Mouse (Mus musculus): ENCODE measurements at regions not wholly inside any gene's neighbourhood (a gene's known extent, or its start where the extent isn't known, plus 50 kb on each side); places are given as distances from the start of the nearest gene placed in this dataset.
A peak's percentile ranks its signal among the peaks of the same experiment; 100 is the strongest.

GRCm38 (mm10) chr11:39733434-39734076 is 961.4 kb downstream of the Mat2b start:
- Histone ChIP-seq H3K9me3 (ENCODE audit: control insufficient read depth, low read length) (no peaks in the 10 kb centered on the region), H3K27ac (ENCODE audit: low read depth, low read length) (no peak overlapping the region), H3K4me1 (ENCODE audit: control insufficient read depth, insufficient read depth, low read length) (no peaks in the 10 kb centered on the region), H3K9ac (replicated peaks; ENCODE audit: low read depth, low read length) (no peak overlapping the region), H3K4me3 (ENCODE audit: low read depth, low read length) (no peak overlapping the region), H3K36me3 (ENCODE audit: control insufficient read depth, insufficient read depth, low read length) (no peaks in the 10 kb centered on the region), H3K27me3 (ENCODE audit: control insufficient read depth, insufficient read depth, low read length) (no peaks in the 10 kb centered on the region), H3K4me2 (ENCODE audit: low read depth, low read length) (no peak overlapping the region)
- no peak for ATAC-seq (ENCODE audit: low read depth)
- 85% methylated on average over 15 of the region's 15 CpGs for WGBS

GRCm38 (mm10) chr11:39723621-39724020 is 971.4 kb downstream of the Mat2b start:
- no peak overlapping the region for H3K4me3 ChIP-seq (ENCODE audit: low read depth, low read length)
- no peaks in the 10 kb centered on the region for H3K9me3 ChIP-seq (ENCODE audit: control insufficient read depth, low read length)
- no peak overlapping the region for H3K27ac ChIP-seq (ENCODE audit: low read depth, low read length)
- no peaks in the 10 kb centered on the region for H3K27me3 ChIP-seq (ENCODE audit: control insufficient read depth, insufficient read depth, low read length)
- no peak overlapping the region for H3K4me2 ChIP-seq (ENCODE audit: low read depth, low read length)
- H3K4me1 ChIP-seq (ENCODE audit: control insufficient read depth, insufficient read depth, low read length): no peaks in the 10 kb centered on the region
- no peak for ATAC-seq (ENCODE audit: low read depth)
- H3K36me3 ChIP-seq (ENCODE audit: control insufficient read depth, insufficient read depth, low read length): no peaks in the 10 kb centered on the region
- H3K9ac ChIP-seq (replicated peaks; ENCODE audit: low read depth, low read length): no peak overlapping the region

GRCm38 (mm10) chr11:39678521-39678920 is 1016.5 kb downstream of the Mat2b start:
- no peaks in the 10 kb centered on the region for H3K27me3 ChIP-seq (ENCODE audit: control insufficient read depth, insufficient read depth, low read length)
- H3K4me3 ChIP-seq (ENCODE audit: low read depth, low read length): no peak overlapping the region
- 80% methylated on average over 2 of the region's 2 CpGs for WGBS
- no peak overlapping the region for H3K9ac ChIP-seq (replicated peaks; ENCODE audit: low read depth, low read length)
- no peak for ATAC-seq (ENCODE audit: low read depth)
- H3K4me2 ChIP-seq (ENCODE audit: low read depth, low read length): no peak overlapping the region
- H3K27ac ChIP-seq (ENCODE audit: low read depth, low read length): no peak overlapping the region
- H3K36me3 ChIP-seq (ENCODE audit: control insufficient read depth, insufficient read depth, low read length): no peaks in the 10 kb centered on the region
- H3K4me1 ChIP-seq (ENCODE audit: control insufficient read depth, insufficient read depth, low read length): no peaks in the 10 kb centered on the region
- no peaks in the 10 kb centered on the region for H3K9me3 ChIP-seq (ENCODE audit: control insufficient read depth, low read length)

- Histone ChIP-seq H3K36me3 (ENCODE audit: control insufficient read depth, insufficient read depth, low read length) (no peaks in the 10 kb centered on the region), H3K4me3 (ENCODE audit: low read depth, low read length) (no peak overlapping the region), H3K4me1 (ENCODE audit: control insufficient read depth, insufficient read depth, low read length) (no peaks in the 10 kb centered on the region), H3K9me3 (ENCODE audit: control insufficient read depth, low read length) (no peaks in the 10 kb centered on the region), H3K4me2 (ENCODE audit: low read depth, low read length) (no peak overlapping the region), H3K27me3 (ENCODE audit: control insufficient read depth, insufficient read depth, low read length) (no peaks in the 10 kb centered on the region), H3K9ac (replicated peaks; ENCODE audit: low read depth, low read length) (no peak overlapping the region), H3K27ac (ENCODE audit: low read depth, low read length) (no peak overlapping the region)
- ATAC-seq (ENCODE audit: low read depth): peak; percentile 70; the same call in 1 of the 2 replicates
- WGBS: 31% methylated on average over 5 of the region's 5 CpGs
Measured at GRCm38 (mm10) chr11:39653595-39653994, 1041.4 kb downstream of the Mat2b start.

- no peaks in the 10 kb centered on the region for H3K9me3 ChIP-seq (ENCODE audit: control insufficient read depth, low read length)
- no peaks in the 10 kb centered on the region for H3K36me3 ChIP-seq (ENCODE audit: control insufficient read depth, insufficient read depth, low read length)
- no peak overlapping the region for H3K27ac ChIP-seq (ENCODE audit: low read depth, low read length)
- WGBS: 89% methylated on average over 1 of the region's 1 CpGs
- ATAC-seq (ENCODE audit: low read depth): no peak
- H3K4me1 ChIP-seq (ENCODE audit: control insufficient read depth, insufficient read depth, low read length): no peaks in the 10 kb centered on the region
- no peak overlapping the region for H3K4me3 ChIP-seq (ENCODE audit: low read depth, low read length)
- no peaks in the 10 kb centered on the region for H3K27me3 ChIP-seq (ENCODE audit: control insufficient read depth, insufficient read depth, low read length)
- no peak overlapping the region for H3K4me2 ChIP-seq (ENCODE audit: low read depth, low read length)
- H3K9ac ChIP-seq (replicated peaks; ENCODE audit: low read depth, low read length): no peak overlapping the region
Measured at GRCm38 (mm10) chr11:39619356-39619755, 1075.6 kb downstream of the Mat2b start.

GRCm38 (mm10) chr11:39615843-39616242 is 1079.2 kb downstream of the Mat2b start:
- H3K4me1 ChIP-seq (ENCODE audit: control insufficient read depth, insufficient read depth, low read length): no peaks in the 10 kb centered on the region
- no peak overlapping the region for H3K9ac ChIP-seq (replicated peaks; ENCODE audit: low read depth, low read length)
- WGBS: 65% methylated on average over 3 of the region's 3 CpGs
- no peak overlapping the region for H3K27ac ChIP-seq (ENCODE audit: low read depth, low read length)
- no peak overlapping the region for H3K4me3 ChIP-seq (ENCODE audit: low read depth, low read length)
- H3K4me2 ChIP-seq (ENCODE audit: low read depth, low read length): no peak overlapping the region
- no peaks in the 10 kb centered on the region for H3K27me3 ChIP-seq (ENCODE audit: control insufficient read depth, insufficient read depth, low read length)
- no peaks in the 10 kb centered on the region for H3K9me3 ChIP-seq (ENCODE audit: control insufficient read depth, low read length)
- no peaks in the 10 kb centered on the region for H3K36me3 ChIP-seq (ENCODE audit: control insufficient read depth, insufficient read depth, low read length)
- no peak for ATAC-seq (ENCODE audit: low read depth)

- Histone ChIP-seq H3K4me3 (ENCODE audit: low read depth, low read length) (no peak overlapping the region), H3K27me3 (ENCODE audit: control insufficient read depth, insufficient read depth, low read length) (no peaks in the 10 kb centered on the region), H3K36me3 (ENCODE audit: control insufficient read depth, insufficient read depth, low read length) (no peaks in the 10 kb centered on the region), H3K4me2 (ENCODE audit: low read depth, low read length) (no peak overlapping the region), H3K4me1 (ENCODE audit: control insufficient read depth, insufficient read depth, low read length) (no peaks in the 10 kb centered on the region), H3K9me3 (ENCODE audit: control insufficient read depth, low read length) (no peaks in the 10 kb centered on the region), H3K27ac (ENCODE audit: low read depth, low read length) (no peak overlapping the region), H3K9ac (replicated peaks; ENCODE audit: low read depth, low read length) (no peak overlapping the region)
- ATAC-seq (ENCODE audit: low read depth): peak; percentile 44; the same call in 1 of the 2 replicates
- WGBS: 9% methylated on average over 4 of the region's 4 CpGs
Measured at GRCm38 (mm10) chr11:39596479-39596878, 1098.5 kb downstream of the Mat2b start.

- peak overlapping the region; percentile 23 for H3K4me2 ChIP-seq (ENCODE audit: low read depth, low read length)
- 10% methylated on average over 15 of the region's 15 CpGs for WGBS
- H3K36me3 ChIP-seq (ENCODE audit: control insufficient read depth, insufficient read depth, low read length): no peaks in the 10 kb centered on the region
- H3K4me3 ChIP-seq (ENCODE audit: low read depth, low read length): no peak overlapping the region
- ATAC-seq (ENCODE audit: low read depth): peak; percentile 84; the same call in 1 of the 2 replicates
- no peaks in the 10 kb centered on the region for H3K4me1 ChIP-seq (ENCODE audit: control insufficient read depth, insufficient read depth, low read length)
- no peak overlapping the region for H3K27ac ChIP-seq (ENCODE audit: low read depth, low read length)
- no peaks in the 10 kb centered on the region for H3K27me3 ChIP-seq (ENCODE audit: control insufficient read depth, insufficient read depth, low read length)
- H3K9me3 ChIP-seq (ENCODE audit: control insufficient read depth, low read length): no peaks in the 10 kb centered on the region
- no peak overlapping the region for H3K9ac ChIP-seq (replicated peaks; ENCODE audit: low read depth, low read length)
Measured at GRCm38 (mm10) chr11:39588641-39589385, 1106.2 kb downstream of the Mat2b start.

- Histone ChIP-seq H3K36me3 (ENCODE audit: control insufficient read depth, insufficient read depth, low read length) (no peaks in the 10 kb centered on the region), H3K27ac (ENCODE audit: low read depth, low read length) (no peak overlapping the region), H3K4me2 (ENCODE audit: low read depth, low read length) (no peak overlapping the region), H3K4me3 (ENCODE audit: low read depth, low read length) (no peak overlapping the region), H3K9me3 (ENCODE audit: control insufficient read depth, low read length) (no peaks in the 10 kb centered on the region), H3K4me1 (ENCODE audit: control insufficient read depth, insufficient read depth, low read length) (no peaks in the 10 kb centered on the region), H3K9ac (replicated peaks; ENCODE audit: low read depth, low read length) (no peak overlapping the region), H3K27me3 (ENCODE audit: control insufficient read depth, insufficient read depth, low read length) (no peaks in the 10 kb centered on the region)
- ATAC-seq (ENCODE audit: low read depth): peak; percentile 74; the same call in 1 of the 2 replicates
- WGBS: 12% methylated on average over 3 of the region's 3 CpGs
Measured at GRCm38 (mm10) chr11:39558287-39558686, 1136.7 kb downstream of the Mat2b start.

All from neural tube, embryonic 14.5 days (tissue).